Mouse (Mus musculus) midbrain, embryonic 11.5 days (tissue): ENCODE data around the gene Defb23. TPM values are rescaled to one million over a fixed set of nuclear protein-coding genes. Genes with fewer than 3 reads are reported as not detected.

Source experiments
- ATAC-seq: fragments of 200-750 bp; cut with Nextera tagmentation; 2 replicates; pipeline ENCODE4 v1.8.0; 2017; ENCODE audit warnings: moderate TSS enrichment, moderate library complexity; ENCODE audit not compliant: low FRiP score
- DNase-seq: peaks from one replicate; pipeline ENCODE4 v3.0.0; 2015; ENCODE audit warnings: low spot score; ENCODE audit errors: missing footprints
- H3K27ac ChIP-seq: fragments of 300-500 bp; sonication (generic); 2 replicates; pipeline ENCODE4 v1.5.1; 2014; ENCODE audit warnings: low read depth, low read length
- H3K27me3 ChIP-seq: fragments of 300-500 bp; sonication (generic); 2 replicates; pipeline ENCODE4 v1.6.1; 2014; ENCODE audit warnings: mild to moderate bottlenecking, low read length, moderate library complexity, mixed read lengths; ENCODE audit not compliant: control insufficient read depth, insufficient read depth
- H3K36me3 ChIP-seq: fragments of 300-500 bp; sonication (generic); 2 replicates; pipeline ENCODE4 v1.6.1; 2014; ENCODE audit warnings: mild to moderate bottlenecking, low read length, moderate library complexity, mixed read lengths; ENCODE audit not compliant: control insufficient read depth, insufficient read depth
- H3K4me1 ChIP-seq: fragments of 300-500 bp; sonication (generic); 2 replicates; pipeline ENCODE4 v1.6.1; 2014; ENCODE audit warnings: low read length; ENCODE audit not compliant: control insufficient read depth, insufficient read depth
- H3K4me2 ChIP-seq: fragments of 300-500 bp; sonication (generic); 2 replicates; pipeline ENCODE4 v1.6.1; 2014; ENCODE audit warnings: mild to moderate bottlenecking, moderate library complexity
- H3K4me3 ChIP-seq: fragments of 300-500 bp; sonication (generic); 2 replicates; pipeline ENCODE4 v1.5.1; 2014; ENCODE audit warnings: low read depth, low read length
- H3K9ac ChIP-seq: fragments of 300-500 bp; sonication (generic); 2 replicates; pipeline ENCODE4 v1.6.1; 2014; ENCODE audit warnings: low read length
- H3K9me3 ChIP-seq: fragments of 300-500 bp; sonication (generic); 2 replicates; pipeline ENCODE4 v1.6.1; 2016; ENCODE audit warnings: low read length; ENCODE audit not compliant: control insufficient read depth
- WGBS: fragments of 180-500 bp; shearing (Covaris S2); extraction: QIAGEN DNeasy Blood & Tissue Kit; methylation state at CpG from one replicate; pipeline ENCODE4 v1.1.7; 2014; 5-methylcytosine and 5-hydroxymethylcytosine counted together
- polyA plus RNA-seq: library from polyadenylated mRNA; unstranded; fragments of >200 nt; fragmentation: Nextera tagmentation; extraction: Ambion mirVana; gene quantifications from 2 replicates; pipeline ENCODE4 v1.2.1, GENCODE M21; 2014

Gene Defb23
- not detected in 2 replicates for polyA plus RNA-seq

GRCm38 (mm10) chr2:152464570-152465150 lies at the start of gene Defb23:
TSS of gene Defb23 (minus strand) at chr2:152464620.
- Histone ChIP-seq H3K4me1 (no peaks in the 10 kb centered on the region), H3K27me3 (no peaks in the 10 kb centered on the region), H3K9me3 (no peaks in the 10 kb centered on the region), H3K9ac (no peak within 1 kb of the TSS), H3K27ac (no peak within 1 kb of the TSS), H3K36me3 (no peaks in the 10 kb centered on the region), H3K4me3 (no peak within 1 kb of the TSS), H3K4me2 (no peak within 1 kb of the TSS)
- WGBS: 93% methylated on average over 3 of the region's 3 CpGs
- DNase-seq: no peak
- no peak for ATAC-seq

DNA sequence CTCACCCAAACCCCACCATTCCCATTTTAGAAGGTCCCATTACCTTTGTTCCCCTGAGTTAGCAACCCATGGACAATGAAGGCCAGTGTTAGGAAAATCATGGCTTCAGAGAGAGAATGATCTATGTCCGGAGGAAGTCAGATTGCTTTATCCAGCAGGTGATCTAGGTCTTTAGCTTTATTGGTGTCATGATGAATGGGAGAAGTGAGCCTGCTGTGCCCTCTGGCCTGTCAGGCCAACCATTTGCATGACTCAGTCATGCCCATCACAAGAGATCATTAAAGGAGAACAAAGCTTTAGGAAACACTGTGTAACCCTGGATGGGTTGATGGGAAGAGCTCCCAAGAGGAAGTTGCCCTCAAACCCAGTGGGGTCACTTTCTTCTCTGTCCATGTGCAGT lies 47.2 kb upstream of the Defb23 start, which contains the start of gene Defb26:
Gene Defb26, minus strand, starts transcription at position 101 of the 400 bp plus-strand sequence.
- Histone ChIP-seq H3K4me2 (no peak within 1 kb of the TSS), H3K4me1 (no peaks in the 10 kb centered on the region), H3K27ac (no peak within 1 kb of the TSS), H3K36me3 (no peaks in the 10 kb centered on the region), H3K9me3 (no peaks in the 10 kb centered on the region), H3K4me3 (no peak within 1 kb of the TSS), H3K9ac (no peak within 1 kb of the TSS), H3K27me3 (no peaks in the 10 kb centered on the region)
- 78% methylated on average over 1 of the region's 1 CpGs for WGBS
- ATAC-seq: no peak
- no peak for DNase-seq

DNA sequence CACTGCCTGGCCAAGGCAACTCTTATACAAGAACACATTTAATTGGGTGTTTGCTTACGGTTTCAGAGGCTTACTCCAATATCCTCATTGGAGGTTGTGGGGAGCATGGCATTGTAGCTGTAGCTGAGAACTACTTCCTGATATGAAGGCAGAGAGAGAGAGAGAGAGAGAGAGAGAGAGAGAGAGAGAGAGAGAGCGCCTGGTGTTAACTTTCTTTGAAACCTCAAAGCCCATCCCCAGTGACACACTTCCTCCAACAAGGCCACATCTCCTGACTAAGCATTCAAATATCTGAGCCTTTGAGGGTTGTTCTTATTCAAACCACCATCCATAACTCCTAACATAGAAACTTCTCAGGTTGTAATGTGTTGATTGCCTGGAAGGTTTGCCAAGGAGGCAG lies 39.5 kb upstream of the Defb23 start:
- H3K9ac ChIP-seq: no peak overlapping the region
- WGBS: 92% methylated on average over 2 of the region's 2 CpGs
- no peaks in the 10 kb centered on the region for H3K36me3 ChIP-seq
- H3K4me1 ChIP-seq: no peaks in the 10 kb centered on the region
- H3K27ac ChIP-seq: no peak overlapping the region
- H3K9me3 ChIP-seq: no peaks in the 10 kb centered on the region
- DNase-seq (no peak), ATAC-seq (no peak)
- H3K27me3 ChIP-seq: no peaks in the 10 kb centered on the region
- H3K4me2 ChIP-seq: no peak overlapping the region
- no peak overlapping the region for H3K4me3 ChIP-seq

DNA sequence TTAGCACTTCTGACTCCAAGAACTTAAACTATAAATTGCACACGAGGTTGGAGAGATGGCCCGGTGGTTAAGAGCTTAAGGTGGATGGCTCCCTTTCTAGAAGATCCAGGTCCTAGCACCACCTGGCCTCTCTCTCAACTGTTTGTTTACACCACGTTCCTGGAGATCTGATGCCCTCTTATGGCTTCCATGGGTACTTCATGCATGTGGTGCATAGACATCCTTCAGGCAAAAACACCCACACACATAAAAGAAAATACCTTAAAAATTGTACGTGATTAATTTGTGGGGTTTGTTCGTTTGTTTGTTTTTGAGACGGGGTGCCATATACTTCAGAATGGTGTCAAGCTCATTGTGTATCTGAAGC lies 36.4 kb upstream of the Defb23 start:
- Histone ChIP-seq H3K9ac (no peak overlapping the region), H3K36me3 (no peaks in the 10 kb centered on the region)

GRCm38 (mm10) chr2:152500204-152500862 lies 35.9 kb upstream of the Defb23 start:
- no peaks in the 10 kb centered on the region for H3K4me1 ChIP-seq
- H3K4me3 ChIP-seq: no peak overlapping the region
- DNase-seq (no peak), ATAC-seq (no peak)
- H3K36me3 ChIP-seq: no peaks in the 10 kb centered on the region
- no peak overlapping the region for H3K27ac ChIP-seq
- 81% methylated on average over 7 of the region's 7 CpGs for WGBS
- H3K4me2 ChIP-seq: no peak overlapping the region
- H3K27me3 ChIP-seq: no peaks in the 10 kb centered on the region
- no peaks in the 10 kb centered on the region for H3K9me3 ChIP-seq
- H3K9ac ChIP-seq: no peak overlapping the region

More for the DNA sequence above, 36.4 kb upstream of the Defb23 start:
- H3K27ac ChIP-seq: no peak overlapping the region
- DNase-seq (no peak), ATAC-seq (no peak)
- 77% methylated on average over 6 of the region's 6 CpGs for WGBS
- no peaks in the 10 kb centered on the region for H3K27me3 ChIP-seq
- H3K4me3 ChIP-seq: no peak overlapping the region
- no peaks in the 10 kb centered on the region for H3K4me1 ChIP-seq
- no peak overlapping the region for H3K4me2 ChIP-seq
- no peaks in the 10 kb centered on the region for H3K9me3 ChIP-seq

DNA sequence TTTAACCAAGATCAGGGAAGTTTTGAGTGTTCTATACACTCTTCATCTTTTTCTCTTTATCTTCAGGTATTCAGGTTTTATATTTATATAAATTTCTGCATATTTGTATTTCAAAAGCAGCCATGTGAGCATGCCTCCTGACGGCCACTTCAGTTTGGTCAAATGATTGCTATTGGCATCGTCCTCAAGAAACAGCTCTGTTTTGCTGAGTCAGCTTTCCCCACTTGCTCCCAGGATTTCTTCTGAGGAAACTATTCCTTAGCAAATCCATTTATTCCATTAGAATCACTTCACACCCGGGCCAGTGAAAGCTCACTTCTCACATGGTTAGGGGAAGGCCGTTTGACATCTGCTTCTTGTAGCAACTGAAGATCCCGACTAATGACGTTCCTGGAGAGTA lies 33.6 kb upstream of the Defb23 start:
- H3K4me1 ChIP-seq: no peaks in the 10 kb centered on the region
- no peaks in the 10 kb centered on the region for H3K9me3 ChIP-seq
- no peak overlapping the region for H3K4me3 ChIP-seq
- H3K27ac ChIP-seq: no peak overlapping the region
- no peak overlapping the region for H3K9ac ChIP-seq
- no peak overlapping the region for H3K4me2 ChIP-seq
- DNase-seq: no peak
- ATAC-seq: no peak
- WGBS: 82% methylated on average over 6 of the region's 6 CpGs
- H3K36me3 ChIP-seq: no peaks in the 10 kb centered on the region
- H3K27me3 ChIP-seq: no peaks in the 10 kb centered on the region

- Histone ChIP-seq H3K27me3 (no peaks in the 10 kb centered on the region), H3K27ac (no peak overlapping the region), H3K36me3 (no peaks in the 10 kb centered on the region), H3K4me1 (no peaks in the 10 kb centered on the region), H3K9me3 (no peaks in the 10 kb centered on the region), H3K9ac (no peak overlapping the region), H3K4me2 (no peak overlapping the region), H3K4me3 (no peak overlapping the region)
- DNase-seq (no peak), ATAC-seq (no peak)
- 76% methylated on average over 6 of the region's 6 CpGs for WGBS
These were observed 28.7 kb upstream of the Defb23 start for GRCm38 (mm10) chr2:152493151-152493550.

DNA sequence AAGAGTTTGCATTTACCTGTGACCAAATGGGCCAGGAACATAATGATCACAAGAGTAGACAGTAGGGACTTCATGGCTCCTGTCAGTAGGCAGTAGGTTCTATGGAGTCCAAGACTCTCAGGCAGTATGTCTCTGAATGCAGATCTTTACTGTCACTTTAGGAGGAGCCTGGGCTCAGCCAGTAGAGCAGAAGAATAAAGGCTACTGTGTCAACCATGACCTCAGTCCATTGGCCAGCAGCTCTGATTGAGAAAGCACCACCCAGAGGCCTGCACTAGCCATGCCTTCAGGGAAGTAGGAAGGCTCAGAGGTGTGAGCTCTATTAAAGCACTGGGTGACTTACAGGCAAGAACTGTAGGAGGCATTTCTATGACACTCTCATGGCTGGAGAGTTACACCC lies 25.6 kb upstream of the Defb23 start, which contains the start of gene Defb22:
Gene Defb22, minus strand, starts transcription at position 101 of the 400 bp plus-strand sequence.
- DNase-seq (no peak), ATAC-seq (no peak)
- Histone ChIP-seq H3K4me2 (no peak within 1 kb of the TSS), H3K4me3 (no peak within 1 kb of the TSS), H3K27ac (no peak within 1 kb of the TSS), H3K9ac (no peak within 1 kb of the TSS), H3K9me3 (no peaks in the 10 kb centered on the region), H3K27me3 (no peaks in the 10 kb centered on the region), H3K36me3 (no peaks in the 10 kb centered on the region), H3K4me1 (no peaks in the 10 kb centered on the region)

GRCm38 (mm10) chr2:152487024-152487423 lies 22.6 kb upstream of the Defb23 start:
- no peak overlapping the region for H3K4me2 ChIP-seq
- no peaks in the 10 kb centered on the region for H3K27me3 ChIP-seq
- H3K4me3 ChIP-seq: no peak overlapping the region
- ATAC-seq: no peak
- no peaks in the 10 kb centered on the region for H3K36me3 ChIP-seq
- no peaks in the 10 kb centered on the region for H3K9me3 ChIP-seq
- H3K9ac ChIP-seq: no peak overlapping the region
- no peak overlapping the region for H3K27ac ChIP-seq
- no peaks in the 10 kb centered on the region for H3K4me1 ChIP-seq
- 66% methylated on average over 2 of the region's 2 CpGs for WGBS
- DNase-seq: no peak
